Mouse (Mus musculus) ES-E14 (cell line): ENCODE data around the gene Dmac2. TPM values are rescaled to one million over a fixed set of nuclear protein-coding genes. Genes with fewer than 3 reads are reported as not detected.

Experiments
- DNase-seq: peaks from one replicate; pipeline ENCODE4 v3.0.0-alpha.2; 2013; ENCODE audit warnings: low read depth, low spot score
- H3K27ac ChIP-seq: 2 replicates; pipeline ENCODE4 v1.5.1; 2012; ENCODE audit warnings: low read depth, mild to moderate bottlenecking, low read length, moderate library complexity, mixed read lengths; ENCODE audit not compliant: poor library complexity, insufficient read depth, severe bottlenecking
- H3K36me3 ChIP-seq: 2 replicates; pipeline ENCODE4 v1.6.1; 2012; ENCODE audit warnings: mild to moderate bottlenecking, low read length, moderate library complexity, mixed read lengths; ENCODE audit not compliant: control insufficient read depth, poor library complexity, insufficient read depth, severe bottlenecking
- H3K4me1 ChIP-seq, 2 experiments: fragments of 150-350 bp in 1 of 2; sonication (generic) in 1 of 2; 2 replicates each; pipeline ENCODE4 v1.6.1; 2012; ENCODE audit warnings: low read length in 2 of 2, mild to moderate bottlenecking in 1 of 2, mixed read lengths in 1 of 2; ENCODE audit not compliant: control insufficient read depth in 2 of 2, insufficient read depth in 2 of 2, poor library complexity in 1 of 2
- H3K4me3 ChIP-seq, 2 experiments: fragments of 150-350 bp in 1 of 2; sonication (generic) in 1 of 2; 2 replicates each; pipeline ENCODE4 v1.5.1; 2012; ENCODE audit warnings: low read length in 2 of 2, low read depth in 1 of 2, mild to moderate bottlenecking in 1 of 2, mixed read lengths in 1 of 2; ENCODE audit not compliant: insufficient read depth in 1 of 2, poor library complexity in 1 of 2, severe bottlenecking in 1 of 2
- H3K9ac ChIP-seq: 2 replicates; pipeline ENCODE4 v1.6.1; 2012; ENCODE audit warnings: low read depth, mild to moderate bottlenecking, low read length, mixed read lengths; ENCODE audit not compliant: poor library complexity, insufficient read depth, severe bottlenecking
- H3K9me3 ChIP-seq: fragments of 150-350 bp; sonication (generic); 2 replicates; pipeline ENCODE4 v1.6.1; 2012; ENCODE audit warnings: low read depth, mild to moderate bottlenecking, low read length; ENCODE audit not compliant: control insufficient read depth, insufficient read depth
- CHD2 ChIP-seq: IDR thresholded peaks from 2 replicates; pipeline ENCODE4 v1.6.1; 2014; ENCODE audit warnings: mild to moderate bottlenecking, low read depth, low read length, inconsistent platforms
- HCFC1 ChIP-seq: IDR thresholded peaks from 2 replicates; pipeline ENCODE4 v1.6.1; 2012; ENCODE audit warnings: low read length, inconsistent platforms, borderline replicate concordance; ENCODE audit not compliant: insufficient read depth
- MAFK ChIP-seq: IDR thresholded peaks from 2 replicates; pipeline ENCODE4 v1.6.1; 2014; ENCODE audit warnings: mild to moderate bottlenecking, low read depth, low read length, inconsistent platforms; ENCODE audit not compliant: insufficient read depth
- ZC3H11A ChIP-seq: IDR thresholded peaks from 2 replicates; pipeline ENCODE4 v1.6.1; 2012; ENCODE audit warnings: low read depth, mild to moderate bottlenecking, inconsistent platforms, low read length, borderline replicate concordance
- ZNF384 ChIP-seq: IDR thresholded peaks from 2 replicates; pipeline ENCODE4 v1.6.1; 2012; ENCODE audit warnings: low read depth, low read length, inconsistent platforms
- in situ Hi-C, 2 experiments: fragments of 600-800 bp; cut with MboI; formaldehyde crosslinking; loops; one replicate each; pipeline ENCODE4 v1.15.1; 2025; ENCODE audit warnings: low sequenced_read_pairs in 2 of 2, inconsistent platforms in 1 of 2; ENCODE audit not compliant: unreplicated experiment in 2 of 2
- total RNA-seq: library from RNA; depleted of rRNA; stranded (reverse); fragments of 300-350 nt; gene quantifications from 2 replicates; pipeline ENCODE4 v1.2.3, GENCODE M21; 2012

Dmac2 gene
- total RNA-seq, 1 experiment = 30.0 TPM

DNA sequence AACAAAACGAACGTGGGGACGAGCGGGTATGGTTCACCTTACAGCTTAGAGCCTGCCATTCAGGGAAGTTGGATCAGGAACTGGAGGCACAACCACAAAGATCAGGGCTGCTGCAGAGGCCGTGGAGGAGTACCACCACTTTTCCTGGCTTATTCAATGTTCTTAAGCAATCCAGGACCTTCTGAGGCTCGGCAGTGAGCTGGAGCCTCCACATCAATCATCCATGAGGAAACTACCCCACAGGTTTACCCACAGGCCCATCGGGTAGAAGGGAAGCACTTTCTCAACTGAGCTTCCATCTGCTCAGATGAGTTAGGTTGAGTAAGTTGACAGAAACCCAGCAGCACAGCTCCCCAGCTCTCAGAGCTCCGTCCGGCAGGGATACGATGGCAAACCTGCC is 39.8 kb upstream of the Dmac2 start:
- Histone ChIP-seq H3K36me3 (no peaks in the 10 kb centered on the region), H3K27ac (no peak overlapping the region), H3K4me3 (no peak overlapping the region), H3K9me3 (no peaks in the 10 kb centered on the region), H3K4me1 (no peaks in the 10 kb centered on the region), H3K9ac (no peak overlapping the region)
- in situ Hi-C loops = loop anchor here in 1 of 2 experiments (25.0 kb wide), 1 partner anchor 92 kb away; the partner anchor contains the start of gene Ceacam1
- TF ChIP-seq HCFC1 = no peak
- no peak for TF ChIP-seq ZNF384
- TF ChIP-seq CHD2 = no peak
- TF ChIP-seq ZC3H11A = no peak
- no peak for TF ChIP-seq MAFK
- DNase-seq = no peak

DNA sequence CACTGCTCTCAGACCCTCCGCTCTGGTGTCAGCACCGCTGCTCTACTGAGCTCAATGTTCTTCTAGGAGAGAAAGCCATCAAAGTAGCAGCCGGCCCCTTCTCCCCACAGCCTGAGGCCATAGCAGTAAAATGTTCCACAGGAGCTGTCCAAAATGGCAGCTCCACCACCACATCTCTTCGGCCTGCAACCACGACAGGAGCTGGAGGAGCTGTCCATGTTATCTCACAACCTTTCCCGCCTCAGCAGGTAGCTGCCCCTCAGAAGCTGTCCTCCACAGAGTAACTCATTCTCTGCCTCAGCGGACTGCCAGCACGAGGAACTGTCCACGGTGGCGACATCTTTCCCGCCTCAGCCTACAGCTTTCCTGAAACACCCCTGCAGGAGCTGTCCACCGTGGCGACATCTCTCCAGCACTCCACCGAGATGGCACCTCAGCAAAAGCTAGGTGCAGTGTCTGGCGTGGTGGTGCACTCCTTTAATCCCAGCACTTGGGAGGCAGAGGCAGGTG is 36.9 kb upstream of the Dmac2 start:
- no peaks in the 10 kb centered on the region for H3K4me1 ChIP-seq
- H3K4me3 ChIP-seq = no peak overlapping the region
- no peak for TF ChIP-seq ZC3H11A
- TF ChIP-seq ZNF384 = no peak
- no peak for TF ChIP-seq HCFC1
- TF ChIP-seq CHD2 = no peak
- TF ChIP-seq MAFK = no peak
- H3K9ac ChIP-seq = no peak overlapping the region
- no peak for DNase-seq
- no peaks in the 10 kb centered on the region for H3K36me3 ChIP-seq
- H3K27ac ChIP-seq = no peak overlapping the region
- in situ Hi-C loops = loop anchor here in 1 of 2 experiments (25.0 kb wide), 1 partner anchor 95 kb away; the partner anchor contains the start of gene Ceacam1
- no peaks in the 10 kb centered on the region for H3K9me3 ChIP-seq

DNA sequence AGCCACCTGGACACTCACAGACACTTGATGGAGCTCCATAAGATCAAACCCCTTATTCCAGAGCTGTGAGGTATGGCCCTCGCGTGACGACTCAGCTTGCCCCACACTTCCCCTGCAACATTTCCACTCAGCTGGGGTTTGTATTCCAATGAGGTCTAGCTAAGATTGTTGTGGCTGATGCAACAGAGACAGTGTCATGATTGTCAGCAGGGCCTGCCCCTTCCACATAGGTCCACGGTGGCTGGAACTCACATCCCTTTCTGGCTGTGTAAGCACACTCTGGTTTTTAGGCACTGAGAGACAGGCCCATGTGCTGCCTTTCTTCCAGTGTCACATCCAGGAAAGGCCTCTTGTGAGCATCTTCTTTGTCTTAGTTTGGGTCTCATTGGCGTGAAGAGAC is 34.6 kb upstream of the Dmac2 start:
- no peaks in the 10 kb centered on the region for H3K36me3 ChIP-seq
- in situ Hi-C loops = loop anchor here in 1 of 2 experiments (25.0 kb wide), 1 partner anchor 97 kb away; the partner anchor contains the start of gene Ceacam1
- H3K4me1 ChIP-seq = no peaks in the 10 kb centered on the region
- no peaks in the 10 kb centered on the region for H3K9me3 ChIP-seq
- no peak for DNase-seq
- TF ChIP-seq MAFK = no peak
- TF ChIP-seq ZC3H11A = no peak
- TF ChIP-seq HCFC1 = no peak
- TF ChIP-seq ZNF384 = no peak
- TF ChIP-seq CHD2 = no peak
- H3K4me3 ChIP-seq = no peak overlapping the region
- no peak overlapping the region for H3K9ac ChIP-seq
- H3K27ac ChIP-seq = no peak overlapping the region

DNA sequence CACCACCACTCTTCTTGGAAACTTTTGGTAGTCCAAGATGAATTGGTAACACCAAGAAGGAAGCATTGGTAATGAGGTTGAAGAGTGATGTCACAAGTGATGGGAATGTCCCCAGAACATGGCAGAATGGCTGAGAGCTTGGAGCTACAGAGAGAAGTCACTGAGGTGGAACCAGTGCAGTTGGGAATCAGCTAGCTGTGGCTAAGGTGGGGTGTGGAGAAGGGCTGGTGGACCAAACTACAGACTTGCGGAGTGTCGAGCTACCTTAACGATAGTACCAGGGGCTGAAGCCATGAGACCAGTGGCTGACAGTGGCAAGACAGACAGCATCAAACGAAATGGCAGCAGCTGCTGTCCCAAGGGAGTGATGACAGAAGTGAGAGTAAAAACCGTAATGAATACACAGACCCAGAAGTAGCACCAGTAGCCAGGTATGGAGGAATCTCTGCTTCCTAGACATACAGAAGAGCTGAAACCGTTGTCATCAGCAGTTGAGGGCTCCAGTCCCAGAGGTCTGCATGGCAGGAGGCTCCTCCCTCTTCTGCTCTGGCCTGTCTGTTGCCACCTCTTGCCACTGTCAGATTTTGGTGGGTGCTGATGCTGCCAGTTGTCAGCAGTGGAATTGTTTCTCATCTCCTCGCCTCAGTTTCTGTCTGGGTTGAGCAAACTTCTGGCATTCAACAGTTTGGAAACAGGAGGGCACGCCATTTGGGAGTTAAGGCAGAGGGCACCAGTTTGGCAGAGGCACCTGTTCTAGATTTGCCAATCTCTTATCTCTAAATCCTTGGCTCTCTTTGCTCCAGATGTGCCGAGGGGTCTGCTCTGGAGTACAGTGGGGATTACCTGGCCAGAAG is 33.6 kb upstream of the Dmac2 start:
- H3K9ac ChIP-seq = no peak overlapping the region
- TF ChIP-seq ZNF384 (no peak), MAFK (no peak), ZC3H11A (no peak), HCFC1 (no peak), CHD2 (no peak)
- H3K27ac ChIP-seq = no peak overlapping the region
- in situ Hi-C loops = loop anchor here in 1 of 2 experiments (25.0 kb wide), 1 partner anchor 98 kb away; the partner anchor contains the start of gene Ceacam1
- no peaks in the 10 kb centered on the region for H3K9me3 ChIP-seq
- DNase-seq = no peak
- H3K4me1 ChIP-seq = no peaks in the 10 kb centered on the region
- H3K36me3 ChIP-seq = no peaks in the 10 kb centered on the region
- H3K4me3 ChIP-seq = no peak overlapping the region
